Mouse (Mus musculus): ENCODE results near the gene Arhgap45. TPM values are rescaled to one million over a fixed set of nuclear protein-coding genes. Genes with fewer than 3 reads are reported as not detected.
A peak's percentile ranks its signal among the peaks of the same experiment; 100 is the strongest.

The Arhgap45 gene
- polyA plus RNA-seq, 1 experiment, result 3.1 TPM

DNA sequence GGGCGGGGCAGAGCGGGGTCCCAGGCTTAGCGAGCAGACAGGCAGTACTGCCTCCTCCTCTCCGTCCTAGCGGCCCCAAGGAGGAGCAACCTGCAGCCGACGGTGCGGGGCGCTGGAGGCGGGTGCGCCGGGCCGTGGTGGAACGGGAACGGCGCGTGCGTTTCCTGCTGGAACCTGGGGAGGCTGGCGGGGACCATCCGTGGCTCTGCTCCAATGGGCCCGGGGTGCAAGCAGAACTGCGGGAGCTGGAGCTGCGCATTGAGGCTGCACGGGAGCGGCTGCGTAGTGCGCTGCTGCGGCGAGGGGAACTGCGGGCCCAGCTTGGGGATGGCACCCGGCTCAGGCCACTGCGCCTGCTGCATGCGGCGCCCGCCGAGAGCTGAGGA is 39.7 kb upstream of the Arhgap45 start:
- TF ChIP-seq CTCF (IDR thresholded peaks at IDR 0.05; ENCODE audit: borderline replicate concordance, insufficient read depth, low read length) (no peak), POLR2A (IDR thresholded peaks at IDR 0.05; ENCODE audit: low read depth, low read length) (no peak)
- no peak overlapping the region for H3K27ac ChIP-seq (ENCODE audit: insufficient read depth, low read length)
- no peaks in the 10 kb centered on the region; the same call in 1 of the 2 replicates for H3K4me1 ChIP-seq (ENCODE audit: control insufficient read depth, insufficient read depth, low read length)
- H3K4me3 ChIP-seq (ENCODE audit: insufficient read depth, low read length), result no peak overlapping the region

DNA sequence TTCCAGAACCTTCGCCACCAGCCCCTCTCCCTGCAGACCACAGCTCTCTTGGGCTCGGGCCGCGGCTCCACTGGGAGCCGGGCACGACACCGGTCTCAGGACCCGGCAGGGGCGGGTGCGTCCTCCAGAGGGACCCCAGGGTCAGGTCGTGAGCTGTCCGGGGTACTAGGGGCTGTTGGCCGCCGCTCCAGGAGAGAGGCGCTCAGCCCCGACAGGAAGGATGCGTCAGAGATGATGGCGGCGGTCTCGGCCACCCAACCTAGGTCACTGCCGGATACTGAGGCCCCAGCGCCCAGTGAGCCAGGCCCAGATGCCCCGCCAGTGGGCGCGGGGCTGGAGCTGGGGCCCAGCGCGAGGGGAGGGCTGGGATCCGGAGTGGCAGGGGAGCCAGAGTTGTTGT is 39.1 kb upstream of the Arhgap45 start:
- Histone ChIP-seq H3K4me3 (ENCODE audit: insufficient read depth, low read length) (no peak overlapping the region), H3K4me1 (ENCODE audit: control insufficient read depth, insufficient read depth, low read length) (no peaks in the 10 kb centered on the region; the same call in 1 of the 2 replicates), H3K27ac (ENCODE audit: insufficient read depth, low read length) (no peak overlapping the region)
- no peak for TF ChIP-seq POLR2A (IDR thresholded peaks at IDR 0.05; ENCODE audit: low read depth, low read length)

DNA sequence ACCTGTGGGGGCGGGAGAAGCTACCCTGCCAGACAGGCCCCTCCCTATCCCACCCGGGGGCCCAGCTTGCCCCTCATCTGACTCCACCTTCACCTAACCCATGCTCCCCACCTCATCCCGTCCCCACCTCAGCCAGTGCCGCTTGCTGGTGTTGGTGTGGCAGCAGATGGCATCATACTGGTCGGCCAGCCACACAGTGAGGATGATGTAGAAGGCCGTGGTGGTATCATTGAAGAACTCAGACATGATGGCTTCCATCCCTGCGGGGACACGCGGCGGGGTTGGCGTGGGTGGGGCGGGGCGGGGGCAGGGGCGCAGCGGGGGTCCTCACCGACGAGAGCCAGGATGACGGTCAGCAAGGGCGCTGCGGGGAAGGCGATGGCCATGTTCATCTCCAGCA is 38.4 kb upstream of the Arhgap45 start:
- Histone ChIP-seq H3K4me3 (ENCODE audit: insufficient read depth, low read length) (no peak overlapping the region), H3K4me1 (ENCODE audit: control insufficient read depth, insufficient read depth, low read length) (no peaks in the 10 kb centered on the region; the same call in 1 of the 2 replicates), H3K27ac (ENCODE audit: insufficient read depth, low read length) (no peak overlapping the region)
- no peak for TF ChIP-seq CTCF (IDR thresholded peaks at IDR 0.05; ENCODE audit: borderline replicate concordance, insufficient read depth, low read length)
- no peak for TF ChIP-seq POLR2A (IDR thresholded peaks at IDR 0.05; ENCODE audit: low read depth, low read length)

DNA sequence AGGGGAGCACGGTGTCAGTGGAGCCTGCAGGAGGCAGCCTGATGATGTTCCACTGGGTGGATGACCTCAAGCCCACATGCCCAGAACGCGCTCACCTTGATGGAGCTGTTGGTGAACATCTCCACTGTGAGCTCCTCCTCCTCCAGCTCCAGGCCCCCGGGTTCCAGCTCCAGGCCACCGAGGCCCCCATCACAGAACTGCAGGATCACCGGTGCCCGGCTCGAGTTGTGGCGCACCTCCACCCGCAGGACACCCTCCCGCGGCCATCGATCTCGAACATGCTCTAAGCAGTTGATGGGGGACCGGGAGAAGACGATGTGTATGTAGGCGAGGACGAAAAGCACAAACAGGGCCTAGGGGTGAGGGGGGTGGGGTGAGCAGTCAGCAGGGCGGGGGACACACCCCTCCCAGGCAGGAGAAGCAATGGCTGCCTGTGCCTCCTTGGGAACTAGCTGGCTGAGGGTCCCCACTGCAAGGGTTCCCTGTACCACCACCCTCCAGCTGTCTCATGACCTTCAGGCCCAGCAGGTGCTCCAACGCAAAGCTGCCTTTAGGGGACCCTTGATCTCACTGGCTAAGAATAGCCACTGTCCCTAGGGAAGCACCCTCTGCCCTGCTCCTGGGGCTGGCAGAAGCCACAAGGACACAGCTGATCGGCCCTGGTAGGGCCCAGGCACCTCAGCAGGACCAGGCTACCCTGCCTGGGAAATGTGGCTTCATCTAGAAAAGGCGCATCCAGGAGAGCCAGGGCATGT is 36.9 kb upstream of the Arhgap45 start:
- Histone ChIP-seq H3K4me1 (ENCODE audit: control insufficient read depth, insufficient read depth, low read length) (no peaks in the 10 kb centered on the region; the same call in 1 of the 2 replicates), H3K27ac (ENCODE audit: insufficient read depth, low read length) (no peak overlapping the region), H3K4me3 (ENCODE audit: insufficient read depth, low read length) (no peak overlapping the region)
- TF ChIP-seq CTCF (IDR thresholded peaks at IDR 0.05; ENCODE audit: borderline replicate concordance, insufficient read depth, low read length) (no peak), POLR2A (IDR thresholded peaks at IDR 0.05; ENCODE audit: low read depth, low read length) (no peak)

DNA sequence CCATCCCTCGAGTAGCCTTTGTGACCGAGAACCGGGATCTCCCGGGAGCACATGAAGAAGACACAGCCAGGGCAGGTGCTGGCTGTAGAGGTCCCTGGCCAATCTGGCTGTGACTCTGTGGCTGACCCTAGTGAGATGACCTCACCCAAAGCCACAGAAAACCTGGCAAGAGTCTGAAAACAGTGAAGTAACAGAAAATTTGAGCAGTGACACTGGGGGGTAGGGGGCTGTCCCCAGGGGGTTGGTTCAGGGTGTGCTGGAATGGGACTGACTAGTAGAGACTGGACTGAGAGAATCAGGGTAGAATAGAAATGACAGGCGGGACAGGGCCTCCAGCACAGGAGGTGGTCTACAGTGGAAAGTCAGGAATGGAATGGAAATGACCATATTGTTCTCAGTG is 33.2 kb upstream of the Arhgap45 start:
- Histone ChIP-seq H3K4me1 (ENCODE audit: control insufficient read depth, insufficient read depth, low read length) (peaks cover 2% of the 10 kb centered on the region; the same call in 1 of the 2 replicates), H3K27ac (ENCODE audit: insufficient read depth, low read length) (no peak overlapping the region), H3K4me3 (ENCODE audit: insufficient read depth, low read length) (peak overlapping the region; percentile 90)
- TF ChIP-seq POLR2A (IDR thresholded peaks at IDR 0.05; ENCODE audit: low read depth, low read length), result no peak
- TF ChIP-seq CTCF (IDR thresholded peaks at IDR 0.05; ENCODE audit: borderline replicate concordance, insufficient read depth, low read length), result no peak

DNA sequence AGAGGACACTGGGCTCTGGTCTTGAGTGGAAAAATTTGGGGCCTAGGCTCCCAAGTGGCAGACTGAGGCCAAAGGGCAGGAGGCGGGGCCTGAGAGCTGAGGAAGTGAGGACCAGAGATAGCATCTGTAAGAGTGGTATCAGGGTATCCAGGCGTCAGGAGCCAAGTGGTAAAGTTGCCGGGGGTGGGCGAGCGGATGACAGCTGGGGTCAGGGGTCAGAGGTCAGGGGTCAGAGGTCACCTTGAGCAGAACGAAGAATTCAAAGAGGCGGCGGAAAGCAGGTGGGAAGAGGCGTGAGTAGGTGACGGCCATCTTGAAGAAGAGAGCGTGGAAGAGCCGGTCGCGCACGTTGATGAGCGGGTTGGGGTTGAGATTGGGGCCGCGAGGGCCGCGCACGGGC is 32.8 kb upstream of the Arhgap45 start:
- Histone ChIP-seq H3K27ac (ENCODE audit: insufficient read depth, low read length) (peak overlapping the region; percentile 28), H3K4me1 (ENCODE audit: control insufficient read depth, insufficient read depth, low read length) (peaks cover 2% of the 10 kb centered on the region; the same call in 1 of the 2 replicates), H3K4me3 (ENCODE audit: insufficient read depth, low read length) (peak overlapping the region; percentile 90)
- TF ChIP-seq CTCF (IDR thresholded peaks at IDR 0.05; ENCODE audit: borderline replicate concordance, insufficient read depth, low read length) (no peak), POLR2A (IDR thresholded peaks at IDR 0.05; ENCODE audit: low read depth, low read length) (no peak)

DNA sequence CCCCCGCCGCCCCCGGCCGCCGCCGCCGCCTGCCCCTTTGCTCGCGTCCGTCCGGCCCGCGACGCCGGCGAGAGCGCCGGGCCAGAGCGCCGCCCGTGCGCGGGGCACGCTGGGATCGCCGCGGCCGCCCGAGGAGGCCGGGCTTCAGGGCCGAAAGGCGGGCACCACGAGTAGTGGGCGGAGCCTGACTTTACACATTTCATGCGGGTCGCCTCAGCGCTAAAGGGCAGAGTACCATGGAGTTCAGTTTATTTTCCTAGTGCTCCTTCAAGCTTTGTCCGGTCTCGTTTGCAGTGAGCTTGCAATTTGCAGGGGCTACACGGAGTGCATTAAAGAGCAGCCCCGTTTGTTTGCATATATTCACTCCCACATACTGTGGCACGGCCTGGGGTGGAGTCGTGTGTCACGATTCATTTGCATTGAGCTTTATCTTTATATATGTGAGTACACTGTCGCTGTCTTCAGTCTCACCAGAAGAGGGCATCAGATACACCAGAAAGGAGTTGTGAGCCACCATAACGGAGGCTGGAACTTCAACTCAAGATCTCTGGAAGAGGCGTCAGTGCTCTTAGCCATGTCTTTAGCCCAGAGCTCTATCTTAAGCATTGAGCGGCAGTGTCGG is 32.1 kb upstream of the Arhgap45 start, which contains the start of gene Tmem259:
TSS of gene Tmem259 (minus strand) at position 136 of the 622 bp plus-strand sequence.
- H3K4me3 ChIP-seq (ENCODE audit: insufficient read depth, low read length), result peak within 1 kb of the TSS; percentile 90
- peak within 1 kb of the TSS; percentile 99 for H3K27ac ChIP-seq (ENCODE audit: insufficient read depth, low read length)
- TF ChIP-seq CTCF (IDR thresholded peaks at IDR 0.05; ENCODE audit: borderline replicate concordance, insufficient read depth, low read length), result no peak
- TF ChIP-seq POLR2A (IDR thresholded peaks at IDR 0.05; ENCODE audit: low read depth, low read length), result peak; percentile 40; the same call in 1 of the 2 replicates
- H3K4me1 ChIP-seq (ENCODE audit: control insufficient read depth, insufficient read depth, low read length), result peaks cover 2% of the 10 kb centered on the region; the same call in 1 of the 2 replicates

DNA sequence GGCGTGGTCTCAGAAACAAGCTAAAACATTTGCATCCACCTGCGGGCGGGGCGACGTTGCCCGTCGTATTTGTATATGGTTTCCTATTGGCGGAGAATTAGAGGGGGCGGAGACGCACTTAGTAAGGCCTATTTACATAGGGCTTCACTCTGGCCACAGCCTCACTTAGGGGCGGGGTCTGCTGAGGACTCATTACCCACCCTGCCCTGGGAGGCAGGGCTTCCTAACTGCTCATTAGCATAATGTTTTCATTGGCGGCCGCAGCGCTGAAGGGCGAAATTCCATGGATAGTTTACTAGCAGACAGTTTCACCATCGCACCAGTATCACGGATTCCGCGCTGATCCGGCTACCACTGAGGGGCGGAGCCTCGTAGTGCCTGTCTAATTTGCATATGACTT is 31.6 kb upstream of the Arhgap45 start:
- H3K4me3 ChIP-seq (ENCODE audit: insufficient read depth, low read length), result peak overlapping the region; percentile 73
- peak overlapping the region; percentile 99 for H3K27ac ChIP-seq (ENCODE audit: insufficient read depth, low read length)
- TF ChIP-seq CTCF (IDR thresholded peaks at IDR 0.05; ENCODE audit: borderline replicate concordance, insufficient read depth, low read length) (no peak), POLR2A (IDR thresholded peaks at IDR 0.05; ENCODE audit: low read depth, low read length) (peak; percentile 35)
- H3K4me1 ChIP-seq (ENCODE audit: control insufficient read depth, insufficient read depth, low read length), result peaks cover 2% of the 10 kb centered on the region; the same call in 1 of the 2 replicates

DNA sequence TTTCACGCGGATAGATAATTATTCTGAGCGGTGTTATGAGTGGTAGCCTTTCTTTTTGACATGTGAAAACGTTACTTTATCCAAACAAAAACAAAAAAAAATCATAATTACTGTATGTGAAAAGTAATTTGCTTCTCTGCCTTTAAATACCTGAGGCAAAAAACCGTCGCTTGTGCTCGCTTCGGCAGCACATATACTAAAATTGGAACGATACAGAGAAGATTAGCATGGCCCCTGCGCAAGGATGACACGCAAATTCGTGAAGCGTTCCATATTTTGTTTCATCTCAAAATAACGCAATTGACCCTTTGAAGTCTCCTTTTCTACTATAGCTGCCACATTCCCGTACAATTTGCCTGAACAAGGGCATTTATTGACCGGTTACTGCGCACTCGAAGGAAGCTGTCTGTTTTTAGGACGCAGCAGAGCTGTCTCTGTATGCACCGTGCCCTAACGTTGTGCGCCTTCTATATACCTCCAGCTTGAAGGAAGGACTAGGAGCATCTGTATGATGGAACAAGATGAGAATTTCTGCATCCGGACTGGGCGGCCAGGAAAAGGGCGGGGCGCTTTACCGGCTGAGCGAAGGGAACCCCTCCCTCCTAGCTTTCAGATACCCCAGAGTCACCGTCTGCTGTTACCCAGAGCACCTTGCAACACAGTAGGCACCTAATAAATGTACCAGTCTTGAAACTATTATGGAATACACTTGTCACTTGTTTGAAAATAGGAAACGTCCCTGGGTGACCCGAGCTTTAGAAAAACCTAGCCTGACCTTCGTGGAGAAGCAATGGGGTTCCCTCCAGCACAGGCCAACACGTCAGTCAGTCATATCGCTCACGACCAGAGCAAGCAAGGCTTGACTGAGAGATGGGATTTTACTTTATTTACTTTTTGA is 30.9 kb upstream of the Arhgap45 start:
- Histone ChIP-seq H3K4me3 (ENCODE audit: insufficient read depth, low read length) (peak overlapping the region; percentile 21), H3K4me1 (ENCODE audit: control insufficient read depth, insufficient read depth, low read length) (peaks cover 2% of the 10 kb centered on the region; the same call in 1 of the 2 replicates), H3K27ac (ENCODE audit: insufficient read depth, low read length) (peak overlapping the region; percentile 99)
- no peak for TF ChIP-seq CTCF (IDR thresholded peaks at IDR 0.05; ENCODE audit: borderline replicate concordance, insufficient read depth, low read length)
- TF ChIP-seq POLR2A (IDR thresholded peaks at IDR 0.05; ENCODE audit: low read depth, low read length), result peak; percentile 65; the same call in 1 of the 2 replicates

All from embryonic fibroblast, embryonic 13.5 days (primary cell).